Mouse (Mus musculus) CD4-positive naive resting alpha-beta T cell, adult 76 days (primary cell): Measurements from ENCODE around the gene Inf2. TPM values are rescaled to one million over a fixed set of nuclear protein-coding genes. Genes with fewer than 3 reads are reported as not detected.

ENCODE experiments used
- total RNA-seq: library from RNA; stranded (reverse); gene quantifications from one replicate; pipeline ENCODE4 v1.2.4, GENCODE M21; 2023

The Inf2 gene
- 61.1 TPM for total RNA-seq

DNA sequence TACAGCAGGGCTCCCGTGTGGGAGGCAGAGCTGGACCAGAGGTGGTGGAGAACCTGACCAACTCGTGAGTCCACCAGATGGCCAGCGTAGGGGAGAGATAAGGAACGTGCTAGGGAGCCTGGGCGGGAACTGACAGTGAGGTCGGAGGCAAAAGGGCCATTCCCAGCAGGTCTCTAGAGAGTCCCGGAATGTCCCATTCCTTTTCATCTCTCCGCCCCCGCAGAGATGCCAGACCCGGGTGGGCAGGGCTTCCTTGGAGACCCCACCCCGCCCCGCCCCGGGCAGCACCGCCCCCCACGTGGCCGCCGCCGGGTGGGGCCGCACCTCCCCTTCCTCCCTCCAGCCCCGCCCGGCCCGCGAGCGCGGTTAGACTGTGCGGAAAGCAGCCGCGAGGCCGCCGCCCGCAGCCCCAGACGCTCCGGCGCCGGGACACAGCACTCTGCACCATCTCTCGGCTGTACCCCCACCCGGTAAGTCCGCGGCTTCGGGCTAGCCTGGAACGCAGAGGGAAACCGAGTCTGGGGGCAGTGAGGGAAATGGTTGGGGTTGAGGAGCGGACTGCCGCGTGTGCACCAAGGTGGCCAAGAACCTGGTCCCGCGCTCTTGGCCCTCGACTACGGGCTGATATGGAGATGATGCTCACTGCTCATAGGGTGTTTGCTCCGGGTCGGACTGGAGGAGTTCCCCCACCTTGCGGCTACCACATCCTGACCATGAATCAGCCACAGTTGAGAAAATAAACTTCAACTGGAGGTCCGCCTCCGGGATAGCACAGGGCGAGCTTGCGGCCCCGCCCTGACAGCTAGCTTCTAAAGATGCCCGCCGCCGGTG lies at the start of gene Inf2:
Inf2 (plus strand) TSS at position 359 of the 831 bp plus-strand sequence.

DNA sequence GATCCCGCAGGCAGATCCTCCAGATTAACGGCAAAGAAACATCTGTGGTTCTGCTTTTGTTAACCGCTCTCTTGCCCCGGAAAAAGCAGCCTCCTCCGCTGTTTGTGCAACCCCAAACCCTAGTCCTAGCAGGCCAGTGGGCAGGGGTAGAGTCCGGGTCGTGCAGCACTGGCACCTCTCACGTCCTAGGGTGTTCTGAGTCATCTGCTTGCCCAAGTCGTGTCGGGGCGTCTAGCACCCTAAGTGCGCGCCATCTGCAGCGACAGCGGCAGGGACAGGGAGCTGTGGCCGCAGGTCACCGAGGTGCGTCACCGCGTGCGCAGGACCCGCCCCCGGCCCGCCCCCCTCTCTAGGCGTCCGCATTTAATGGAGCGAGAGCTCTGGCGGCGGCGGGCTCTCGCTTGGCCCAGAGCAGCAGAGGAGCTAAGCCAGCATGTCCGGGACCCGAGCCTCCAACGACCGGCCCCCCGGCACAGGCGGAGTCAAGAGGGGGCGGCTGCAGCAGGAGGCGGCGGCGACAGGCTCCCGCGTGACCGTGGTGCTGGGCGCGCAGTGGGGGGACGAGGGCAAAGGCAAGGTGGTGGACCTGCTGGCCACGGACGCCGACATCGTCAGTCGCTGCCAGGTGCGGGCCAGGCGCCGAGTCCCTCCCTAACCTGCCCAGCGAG lies 31.2 kb downstream of the Inf2 start, which contains the start of gene Adssl1:
Adssl1 (plus strand) TSS at position 360 of the 668 bp plus-strand sequence.

DNA sequence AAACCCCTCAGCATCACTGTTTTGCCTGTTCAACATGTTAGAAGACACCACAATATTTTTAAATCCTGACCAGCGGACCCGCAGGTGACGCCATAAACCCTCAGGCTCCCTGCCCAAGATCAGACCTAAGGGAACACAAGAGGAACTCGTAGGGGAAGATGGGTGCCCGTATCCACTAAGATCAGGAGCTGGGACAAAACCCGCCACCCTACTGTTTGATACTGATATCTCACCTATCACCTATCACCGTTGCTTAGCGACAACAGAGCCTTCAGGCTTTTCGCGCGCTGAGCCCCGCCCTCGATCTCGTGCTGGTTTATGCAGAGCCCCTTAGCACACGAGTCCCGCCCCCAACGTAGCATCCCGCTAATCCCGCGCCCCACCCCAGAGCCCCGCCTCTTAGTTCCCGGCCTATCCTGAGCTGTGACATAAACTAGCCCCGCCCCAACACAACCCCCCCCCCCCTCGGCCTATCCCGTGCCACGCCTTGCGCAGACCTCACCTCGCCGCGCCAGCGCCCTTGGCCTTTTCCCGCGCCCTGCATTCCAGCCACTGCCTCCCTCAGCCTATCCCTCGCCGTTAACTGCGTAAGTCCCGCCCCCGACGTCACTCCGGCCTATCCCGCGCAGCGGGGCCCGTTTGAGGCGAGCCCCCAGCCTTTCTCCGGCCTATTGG lies 55.7 kb downstream of the Inf2 start, which contains the start of gene Siva1:
Siva1 (plus strand) TSS at position 500 of the 675 bp plus-strand sequence.

Other genes starting within 250 kb of the Inf2 start
- gene A530016L24Rik, start 99.3 kb upstream of the Inf2 start, total RNA-seq = not detected
- not detected for gene Tmem179, start 72.0 kb upstream of the Inf2 start, total RNA-seq
- 1.8 TPM for gene Adssl1, start 31.3 kb downstream of the Inf2 start, total RNA-seq
- 34.7 TPM for gene Siva1, start 55.9 kb downstream of the Inf2 start, total RNA-seq
- gene Akt1, start 86.1 kb downstream of the Inf2 start, total RNA-seq = 73.5 TPM
- 3.1 TPM for gene Zbtb42, start 90.0 kb downstream of the Inf2 start, total RNA-seq
- 13.0 TPM for gene Cep170b, start 131.7 kb downstream of the Inf2 start, total RNA-seq
- 32.9 TPM for gene Pld4, start 171.9 kb downstream of the Inf2 start, total RNA-seq
- gene Ahnak2, start 213.9 kb downstream of the Inf2 start, total RNA-seq = 0.35 TPM
- 0.47 TPM for gene Clba1, start 220.2 kb downstream of the Inf2 start, total RNA-seq
- gene Cdca4, start 240.6 kb downstream of the Inf2 start, total RNA-seq = 30.1 TPM